Mouse (Mus musculus): ENCODE measurements at regions not wholly inside any gene's neighbourhood (a gene's known extent, or its start where the extent isn't known, plus 50 kb on each side); places are given as distances from the start of the nearest gene placed in this dataset.

GRCm38 (mm10) chr4:45734011-45734410 is 64.8 kb upstream of the Aldh1b1 start:
- Histone ChIP-seq H3K4me1 (ENCODE audit: control insufficient read depth, insufficient read depth, low read length) (peaks cover 19% of the 10 kb centered on the region; the same call in 1 of the 2 replicates), H3K36me3 (ENCODE audit: control insufficient read depth, insufficient read depth, low read length) (no peaks in the 10 kb centered on the region), H3K27ac (ENCODE audit: low read depth, low read length) (no peak overlapping the region), H3K27me3 (replicated peaks; ENCODE audit: control insufficient read depth, insufficient read depth, low read length) (no peaks in the 10 kb centered on the region), H3K4me2 (ENCODE audit: low read length) (no peak overlapping the region), H3K4me3 (ENCODE audit: low read depth, low read length) (no peak overlapping the region), H3K9me3 (replicated peaks; ENCODE audit: control insufficient read depth, low read length) (no peaks in the 10 kb centered on the region), H3K9ac (ENCODE audit: low read length) (no peak overlapping the region)
- ATAC-seq (no peak), DNase-seq (ENCODE audit: low spot score) (no peak)
- 95% methylated on average over 6 of the region's 6 CpGs for WGBS

- DNase-seq (ENCODE audit: low spot score) (peak; percentile 75), ATAC-seq (peak; percentile 76; the same call in 1 of the 2 replicates)
- H3K27me3 ChIP-seq (replicated peaks; ENCODE audit: control insufficient read depth, insufficient read depth, low read length) = no peaks in the 10 kb centered on the region
- no peak overlapping the region for H3K9ac ChIP-seq (ENCODE audit: low read length)
- H3K9me3 ChIP-seq (replicated peaks; ENCODE audit: control insufficient read depth, low read length) = no peaks in the 10 kb centered on the region
- no peak overlapping the region for H3K4me2 ChIP-seq (ENCODE audit: low read length)
- no peaks in the 10 kb centered on the region for H3K36me3 ChIP-seq (ENCODE audit: control insufficient read depth, insufficient read depth, low read length)
- H3K4me3 ChIP-seq (ENCODE audit: low read depth, low read length) = no peak overlapping the region
- no peak overlapping the region for H3K27ac ChIP-seq (ENCODE audit: low read depth, low read length)
- 32% methylated on average over 14 of the region's 14 CpGs for WGBS
- peaks cover 16% of the 10 kb centered on the region for H3K4me1 ChIP-seq (ENCODE audit: control insufficient read depth, insufficient read depth, low read length)
Measured at GRCm38 (mm10) chr4:45730862-45731831, 67.7 kb upstream of the Aldh1b1 start.

- Histone ChIP-seq H3K36me3 (ENCODE audit: control insufficient read depth, insufficient read depth, low read length) (no peaks in the 10 kb centered on the region), H3K9me3 (replicated peaks; ENCODE audit: control insufficient read depth, low read length) (no peaks in the 10 kb centered on the region), H3K27ac (ENCODE audit: low read depth, low read length) (no peak overlapping the region), H3K4me2 (ENCODE audit: low read length) (no peak overlapping the region), H3K4me3 (ENCODE audit: low read depth, low read length) (no peak overlapping the region), H3K27me3 (replicated peaks; ENCODE audit: control insufficient read depth, insufficient read depth, low read length) (no peaks in the 10 kb centered on the region), H3K9ac (ENCODE audit: low read length) (no peak overlapping the region), H3K4me1 (ENCODE audit: control insufficient read depth, insufficient read depth, low read length) (peaks cover 16% of the 10 kb centered on the region)
- DNase-seq (ENCODE audit: low spot score) (no peak), ATAC-seq (no peak)
- 84% methylated on average over 4 of the region's 4 CpGs for WGBS
Measured at GRCm38 (mm10) chr4:45729801-45730200, 69.0 kb upstream of the Aldh1b1 start.

- WGBS = 50% methylated on average over 4 of the region's 4 CpGs
Measured at GRCm38 (mm10) chr4:45728825-45729224, 70.0 kb upstream of the Aldh1b1 start.

GRCm38 (mm10) chr4:45727915-45728314 is 70.9 kb upstream of the Aldh1b1 start:
- H3K27me3 ChIP-seq (replicated peaks; ENCODE audit: control insufficient read depth, insufficient read depth, low read length) = no peaks in the 10 kb centered on the region
- peaks cover 20% of the 10 kb centered on the region for H3K4me1 ChIP-seq (ENCODE audit: control insufficient read depth, insufficient read depth, low read length)
- ATAC-seq (no peak), DNase-seq (ENCODE audit: low spot score) (no peak)
- no peak overlapping the region for H3K4me2 ChIP-seq (ENCODE audit: low read length)
- 91% methylated on average over 5 of the region's 5 CpGs for WGBS
- no peak overlapping the region for H3K9ac ChIP-seq (ENCODE audit: low read length)
- H3K27ac ChIP-seq (ENCODE audit: low read depth, low read length) = no peak overlapping the region
- H3K9me3 ChIP-seq (replicated peaks; ENCODE audit: control insufficient read depth, low read length) = no peaks in the 10 kb centered on the region
- no peak overlapping the region for H3K4me3 ChIP-seq (ENCODE audit: low read depth, low read length)
- no peaks in the 10 kb centered on the region for H3K36me3 ChIP-seq (ENCODE audit: control insufficient read depth, insufficient read depth, low read length)

More at GRCm38 (mm10) chr4:45728825-45729224, 70.0 kb upstream of the Aldh1b1 start:
- Histone ChIP-seq H3K9me3 (replicated peaks; ENCODE audit: control insufficient read depth, low read length) (no peaks in the 10 kb centered on the region), H3K36me3 (ENCODE audit: control insufficient read depth, insufficient read depth, low read length) (no peaks in the 10 kb centered on the region), H3K27ac (ENCODE audit: low read depth, low read length) (no peak overlapping the region), H3K4me1 (ENCODE audit: control insufficient read depth, insufficient read depth, low read length) (peaks cover 19% of the 10 kb centered on the region), H3K4me3 (ENCODE audit: low read depth, low read length) (no peak overlapping the region), H3K9ac (ENCODE audit: low read length) (no peak overlapping the region), H3K4me2 (ENCODE audit: low read length) (no peak overlapping the region), H3K27me3 (replicated peaks; ENCODE audit: control insufficient read depth, insufficient read depth, low read length) (no peaks in the 10 kb centered on the region)
- ATAC-seq (no peak), DNase-seq (ENCODE audit: low spot score) (no peak)

- DNase-seq (ENCODE audit: low spot score) (no peak), ATAC-seq (no peak)
- Histone ChIP-seq H3K27ac (ENCODE audit: low read depth, low read length) (no peak overlapping the region), H3K4me1 (ENCODE audit: control insufficient read depth, insufficient read depth, low read length) (peaks cover 20% of the 10 kb centered on the region), H3K9ac (ENCODE audit: low read length) (0 out of 2 replicates have a peak overlapping the region, but pooled peaks have one; percentile 13), H3K27me3 (replicated peaks; ENCODE audit: control insufficient read depth, insufficient read depth, low read length) (no peaks in the 10 kb centered on the region), H3K36me3 (ENCODE audit: control insufficient read depth, insufficient read depth, low read length) (no peaks in the 10 kb centered on the region), H3K4me2 (ENCODE audit: low read length) (no peak overlapping the region), H3K4me3 (ENCODE audit: low read depth, low read length) (no peak overlapping the region), H3K9me3 (replicated peaks; ENCODE audit: control insufficient read depth, low read length) (no peaks in the 10 kb centered on the region)
- WGBS = 28% methylated on average over 9 of the region's 9 CpGs
Measured at GRCm38 (mm10) chr4:45727474-45727873, 71.3 kb upstream of the Aldh1b1 start.

- H3K9ac ChIP-seq (ENCODE audit: low read length) = no peak overlapping the region
Measured at GRCm38 (mm10) chr4:45726783-45727182, 72.0 kb upstream of the Aldh1b1 start.

GRCm38 (mm10) chr4:45725055-45725910 is 73.5 kb upstream of the Aldh1b1 start:
- Histone ChIP-seq H3K4me2 (ENCODE audit: low read length) (no peak overlapping the region), H3K36me3 (ENCODE audit: control insufficient read depth, insufficient read depth, low read length) (no peaks in the 10 kb centered on the region), H3K9ac (ENCODE audit: low read length) (no peak overlapping the region), H3K4me1 (ENCODE audit: control insufficient read depth, insufficient read depth, low read length) (peaks cover 13% of the 10 kb centered on the region), H3K4me3 (ENCODE audit: low read depth, low read length) (no peak overlapping the region), H3K27ac (ENCODE audit: low read depth, low read length) (no peak overlapping the region), H3K9me3 (replicated peaks; ENCODE audit: control insufficient read depth, low read length) (no peaks in the 10 kb centered on the region), H3K27me3 (replicated peaks; ENCODE audit: control insufficient read depth, insufficient read depth, low read length) (no peaks in the 10 kb centered on the region)
- no peak for ATAC-seq
- 85% methylated on average over 16 of the region's 16 CpGs for WGBS
- no peak for DNase-seq (ENCODE audit: low spot score)

More at GRCm38 (mm10) chr4:45726783-45727182, 72.0 kb upstream of the Aldh1b1 start:
- peaks cover 20% of the 10 kb centered on the region for H3K4me1 ChIP-seq (ENCODE audit: control insufficient read depth, insufficient read depth, low read length)
- DNase-seq (ENCODE audit: low spot score) (no peak), ATAC-seq (no peak)
- H3K4me2 ChIP-seq (ENCODE audit: low read length) = no peak overlapping the region
- H3K9me3 ChIP-seq (replicated peaks; ENCODE audit: control insufficient read depth, low read length) = no peaks in the 10 kb centered on the region
- no peak overlapping the region for H3K27ac ChIP-seq (ENCODE audit: low read depth, low read length)
- 92% methylated on average over 5 of the region's 5 CpGs for WGBS
- H3K4me3 ChIP-seq (ENCODE audit: low read depth, low read length) = no peak overlapping the region
- no peaks in the 10 kb centered on the region for H3K36me3 ChIP-seq (ENCODE audit: control insufficient read depth, insufficient read depth, low read length)
- H3K27me3 ChIP-seq (replicated peaks; ENCODE audit: control insufficient read depth, insufficient read depth, low read length) = no peaks in the 10 kb centered on the region
